ENCODE assay signal across 9 mouse cellular contexts in the genomic region with DNA sequence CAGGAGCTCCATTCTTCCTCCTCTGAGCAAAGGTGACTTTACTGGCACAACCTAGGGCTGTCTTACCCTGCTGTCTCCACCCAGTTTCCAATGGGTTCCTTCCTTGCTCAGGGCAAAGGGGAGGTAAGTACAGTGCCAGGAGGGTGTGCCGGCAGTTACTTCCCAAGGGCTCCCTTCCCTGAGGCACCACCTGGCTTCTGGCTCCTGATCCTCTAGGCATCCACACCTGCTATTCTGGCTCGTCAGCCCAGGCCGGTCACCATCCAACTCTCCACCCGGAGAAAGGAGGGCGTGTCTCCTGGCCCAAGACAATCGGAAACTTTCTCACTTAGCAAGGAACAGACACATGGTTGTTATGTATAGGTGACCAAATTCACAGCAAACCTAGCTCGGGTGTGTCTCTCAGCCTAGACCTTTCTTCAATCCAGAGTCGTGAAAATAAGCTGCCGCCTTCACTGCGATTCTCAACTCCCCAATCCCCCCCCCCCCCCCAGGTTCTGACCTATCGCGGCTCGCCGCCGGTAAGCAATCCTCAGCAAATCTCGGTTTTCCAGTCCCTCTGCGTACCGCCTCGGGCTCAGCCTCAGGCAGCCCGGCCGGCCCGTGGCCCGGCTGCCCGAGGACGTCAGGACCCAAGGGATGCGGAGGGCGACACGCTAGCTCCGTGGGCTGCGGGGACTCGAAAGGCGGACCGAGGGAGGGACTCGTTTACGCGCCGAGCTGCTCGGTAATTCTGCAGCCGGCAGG. TPM values are rescaled to one million over a fixed set of nuclear protein-coding genes. Genes with fewer than 3 reads are reported as not detected.
DNase-seq lines count a peak whose midpoint lies in the region; ATAC-seq and TF ChIP-seq lines count a peak whose summit lies in the region.
"Had no signal": no experiment of that assay in that cellular context is flagged by ENCODE, and none has a peak within 500 bp of the region (broad histone marks: within the 10 kb centered on the region; RNA-seq: fewer than 3 reads in every experiment).

No protein-coding gene starts in this region.

- no peaks in the 10 kb centered on the region for H3K27me3 ChIP-seq in forebrain, embryonic 15.5 days
- no peaks in the 10 kb centered on the region for H3K27me3 ChIP-seq in lung, embryonic 15.5 days

- H3K4me2 ChIP-seq in forebrain, embryonic 15.5 days (replicated peaks): peak overlapping the region; percentile 72
- peak overlapping the region; percentile 61 for H3K4me2 ChIP-seq in lung, embryonic 15.5 days

- in situ Hi-C loops in ES-E14 (cut with MboI; ENCODE audit: low sequenced_read_pairs in 2 of 2, unreplicated experiment in 2 of 2): no loop called here

- peak; percentile 47 to 78 for DNase-seq in adrenal gland, adult (ENCODE audit: inconsistent age in 2 of 2, low spot score in 1 of 2)
- no peak for DNase-seq in adrenal gland, postnatal 14 days
- no peak for DNase-seq in ES-E14 (ENCODE audit: low read depth, low spot score)
- DNase-seq in kidney, adult 11 months: peak; percentile 84
- no peak for DNase-seq in right cerebral cortex, postnatal 36 days (ENCODE audit: low spot score in 2 of 2)

- H3K9ac ChIP-seq in ES-E14 (ENCODE audit: insufficient read depth, low read depth, low read length, poor library complexity, severe bottlenecking): peak overlapping the region; percentile 92
- H3K9ac ChIP-seq in forebrain, embryonic 15.5 days (replicated peaks): peak overlapping the region; percentile 67
- H3K9ac ChIP-seq in lung, embryonic 15.5 days: peak overlapping the region; percentile 79

- peak overlapping the region; percentile 91 to 99 for H3K4me3 ChIP-seq in ES-E14 (ENCODE audit: insufficient read depth in 1 of 2, low read depth in 1 of 2, low read length in 2 of 2, poor library complexity in 1 of 2, severe bottlenecking in 1 of 2)
- peak overlapping the region; percentile 61 for H3K4me3 ChIP-seq in forebrain, embryonic 15.5 days
- H3K4me3 ChIP-seq in lung, embryonic 15.5 days: peak overlapping the region; percentile 74

- H3K36me3 ChIP-seq in ES-E14 (ENCODE audit: control insufficient read depth, insufficient read depth, low read length, poor library complexity, severe bottlenecking): peaks cover 6% of the 10 kb centered on the region; the same call in 1 of the 2 replicates
- H3K36me3 ChIP-seq in forebrain, embryonic 15.5 days: no peaks in the 10 kb centered on the region
- H3K36me3 ChIP-seq in lung, embryonic 15.5 days: no peaks in the 10 kb centered on the region

- peak; percentile 51 for ATAC-seq in forebrain, embryonic 15.5 days (replicated peaks)
- ATAC-seq in lung, embryonic 15.5 days (ENCODE audit: borderline replicate concordance, extremely low read depth, low FRiP score, low TSS enrichment): peak; percentile 15; the same call in 1 of the 2 replicates
- ATAC-seq in inflammation-experienced regulatory T-cells, adult 6 months: no peak

- peaks cover 10 to 41% of the 10 kb centered on the region in 2 experiments for H3K4me1 ChIP-seq in ES-E14 (ENCODE audit: control insufficient read depth in 2 of 2, insufficient read depth in 2 of 2, low read length in 2 of 2, poor library complexity in 1 of 2)
- peaks cover 84% of the 10 kb centered on the region for H3K4me1 ChIP-seq in forebrain, embryonic 15.5 days
- H3K4me1 ChIP-seq in lung, embryonic 15.5 days: peaks cover 91% of the 10 kb centered on the region

- WGBS in forebrain, embryonic 15.5 days: under 1% methylated on average over 38 of the region's 39 CpGs
- under 1% methylated on average over 36 of the region's 39 CpGs for WGBS in lung, embryonic 15.5 days

- H3K27ac ChIP-seq in ES-E14 (ENCODE audit: insufficient read depth, low read depth, low read length, poor library complexity, severe bottlenecking): 0 out of 2 replicates have a peak overlapping the region, but pooled peaks have one; percentile 9
- peak overlapping the region; percentile 66 for H3K27ac ChIP-seq in forebrain, embryonic 15.5 days (replicated peaks)
- H3K27ac ChIP-seq in lung, embryonic 15.5 days: peak overlapping the region; percentile 90

- no peaks in the 10 kb centered on the region for H3K9me3 ChIP-seq in ES-E14 (ENCODE audit: control insufficient read depth, insufficient read depth, low read depth, low read length)
- H3K9me3 ChIP-seq in forebrain, embryonic 15.5 days: no peaks in the 10 kb centered on the region
- no peaks in the 10 kb centered on the region for H3K9me3 ChIP-seq in lung, embryonic 15.5 days

TF ChIP-seq in ES-E14, 5 proteins besides CTCF, POLR2A, EP300 and RAD21:
- no peak for TF ChIP-seq MAFK (IDR thresholded peaks at IDR 0.05; ENCODE audit: insufficient read depth, low read depth, low read length)
- TF ChIP-seq ZNF384 (IDR thresholded peaks at IDR 0.05; ENCODE audit: low read depth, low read length): no peak
- TF ChIP-seq ZC3H11A (IDR thresholded peaks at IDR 0.05; ENCODE audit: borderline replicate concordance, low read depth, low read length): no peak
- no peak for TF ChIP-seq CHD2 (IDR thresholded peaks at IDR 0.05; ENCODE audit: low read depth, low read length)
- TF ChIP-seq HCFC1 (IDR thresholded peaks at IDR 0.05; ENCODE audit: borderline replicate concordance, insufficient read depth, low read length): no peak
TF ChIP-seq in ES-E14: peak in this region for 0.

RNA-seq across cellular contexts. Expression of gene Bcar1, which starts 12.2 kb away (rescaled TPM):
- 59.6 and 67.1 TPM in 2 replicates for total RNA-seq in adrenal gland, postnatal 14 days (2021)
- total RNA-seq in ES-E14 (2012; rRNA removed): 52.9 and 72.6 TPM in 2 replicates
- 51.8 and 55.1 TPM in 2 replicates for polyA plus RNA-seq in forebrain, embryonic 15.5 days (2015; fragmentation: Nextera tagmentation; extraction: Ambion mirVana)
- polyA plus RNA-seq in lung, embryonic 15.5 days (2015; fragmentation: Nextera tagmentation; extraction: Ambion mirVana): 40.7 and 42.6 TPM in 2 replicates
- polyA plus RNA-seq in inflammation-experienced regulatory T-cells, adult 6 months (2017; shearing (Covaris generic)): under 1 TPM in 2 of 3 experiments, not detected in 1; 0.17 to 0.25 TPM

RNA-seq across cellular contexts. Expression of gene Ctrb1, which starts 40.6 kb away (rescaled TPM):
- total RNA-seq in adrenal gland, postnatal 14 days (2021): 0.41 TPM in 1 of 2 replicates, not detected in the other
- total RNA-seq in ES-E14 (2012; rRNA removed): 0.22 and 0.48 TPM in 2 replicates
- polyA plus RNA-seq in forebrain, embryonic 15.5 days (2015; fragmentation: Nextera tagmentation; extraction: Ambion mirVana): not detected in 2 replicates
- polyA plus RNA-seq in lung, embryonic 15.5 days (2015; fragmentation: Nextera tagmentation; extraction: Ambion mirVana): 0.17 and 10.5 TPM in 2 replicates
- not detected for polyA plus RNA-seq in inflammation-experienced regulatory T-cells, adult 6 months (2017; shearing (Covaris generic))
- total RNA-seq: heart, postnatal 36 days had no signal

Comparison
In these comparisons a context has a peak if more than half of its experiments do, and no peak if none do; other contexts are left out.
1. DNase-seq: peak in adrenal gland, adult (2 of 2) and kidney, adult 11 months (single experiment); none in adrenal gland, postnatal 14 days (single experiment), ES-E14 (single experiment) and right cerebral cortex, postnatal 36 days (0 of 2).
2. H3K27ac ChIP-seq: peak in every context shown above with its lines; median percentile 90 in lung, embryonic 15.5 days; 66 in forebrain, embryonic 15.5 days; 9 in ES-E14.
3. RNA of gene Bcar1, which starts 12.2 kb away (polyA plus RNA-seq): 51.8 to 55.1 TPM in forebrain, embryonic 15.5 days and 40.7 to 42.6 TPM in lung, embryonic 15.5 days; 0.17 to 0.25 TPM in inflammation-experienced regulatory T-cells, adult 6 months; every median in the first group is over 10 times any median in the second.
4. Peak in every context shown above with its lines, with median percentiles within 50 percentile points of each other: H3K4me3 ChIP-seq and H3K9ac ChIP-seq.